Mouse (Mus musculus) liver, embryonic 11.5 days (tissue): ENCODE results near the gene Gm40193. TPM values are rescaled to one million over a fixed set of nuclear protein-coding genes. Genes with fewer than 3 reads are reported as not detected.
"Not testable (repeated sequence)": the region's sequence is repeated elsewhere in the genome, so short reads cannot be mapped to it uniquely, and the experiment has no call there.

Experiments used
- ATAC-seq: fragments of 200-750 bp; cut with Nextera tagmentation; replicated peaks from 2 replicates; pipeline ENCODE4 v1.8.0; 2017; ENCODE audit warnings: moderate number of reproducible peaks, mild to moderate bottlenecking, moderate TSS enrichment, moderate library complexity; ENCODE audit not compliant: low FRiP score
- DNase-seq: peaks from one replicate; pipeline ENCODE4 v3.0.0-alpha.2; 2017; ENCODE audit warnings: low spot score
- H3K27ac ChIP-seq: fragments of 300-500 bp; sonication (generic); 2 replicates; pipeline ENCODE4 v1.5.1; 2014; ENCODE audit warnings: mild to moderate bottlenecking, low read depth, low read length, control low read depth
- H3K27me3 ChIP-seq: fragments of 300-500 bp; sonication (generic); replicated peaks from 2 replicates; pipeline ENCODE4 v1.6.1; 2014; ENCODE audit warnings: low read length, mixed read lengths; ENCODE audit not compliant: control insufficient read depth, insufficient read depth
- H3K36me3 ChIP-seq: fragments of 300-500 bp; sonication (generic); 2 replicates; pipeline ENCODE4 v1.6.1; 2014; ENCODE audit warnings: mild to moderate bottlenecking, low read length, moderate library complexity, mixed read lengths; ENCODE audit not compliant: control insufficient read depth, insufficient read depth
- H3K4me1 ChIP-seq: fragments of 300-500 bp; sonication (generic); replicated peaks from 2 replicates; pipeline ENCODE4 v1.6.1; 2014; ENCODE audit warnings: low read length, mixed read lengths; ENCODE audit not compliant: control insufficient read depth, insufficient read depth
- H3K4me2 ChIP-seq: fragments of 300-500 bp; sonication (generic); 2 replicates; pipeline ENCODE4 v1.6.1; 2014; ENCODE audit warnings: mild to moderate bottlenecking, control low read depth, moderate library complexity
- H3K4me3 ChIP-seq: fragments of 300-500 bp; sonication (generic); 2 replicates; pipeline ENCODE4 v1.5.1; 2014; ENCODE audit warnings: low read depth, low read length, control low read depth
- H3K9ac ChIP-seq: fragments of 300-500 bp; sonication (generic); 2 replicates; pipeline ENCODE4 v1.6.1; 2014; ENCODE audit warnings: low read depth, low read length, control low read depth
- H3K9me3 ChIP-seq: fragments of 300-500 bp; sonication (generic); 2 replicates; pipeline ENCODE4 v1.6.1; 2016; ENCODE audit warnings: low read length, inconsistent platforms, mixed read lengths; ENCODE audit not compliant: control insufficient read depth
- WGBS: fragments of 180-500 bp; shearing (Covaris S2); extraction: QIAGEN DNeasy Blood & Tissue Kit; methylation state at CpG from one replicate; pipeline ENCODE4 v1.1.7; 2014; 5-methylcytosine and 5-hydroxymethylcytosine counted together
- polyA plus RNA-seq: library from polyadenylated mRNA; unstranded; fragments of >200 nt; fragmentation: Nextera tagmentation; extraction: Ambion mirVana; gene quantifications from 2 replicates; pipeline ENCODE4 v1.2.1, GENCODE M21; 2014

Gm40193 gene
- polyA plus RNA-seq, 1 experiment from 2014 or later: not detected

- Histone ChIP-seq H3K27ac (0 out of 2 replicates have a peak overlapping the region, but pooled peaks have one; percentile 2), H3K4me3 (no peak overlapping the region), H3K4me1 (peaks cover 35% of the 10 kb centered on the region), H3K4me2 (peak overlapping the region; percentile 15), H3K9me3 (no peaks in the 10 kb centered on the region), H3K36me3 (no peaks in the 10 kb centered on the region), H3K9ac (no peak overlapping the region), H3K27me3 (no peaks in the 10 kb centered on the region)
- WGBS: 45% methylated on average over 5 of the region's 5 CpGs
- DNase-seq (no peak), ATAC-seq (no peak; the same call in 1 of the 2 replicates)
Measured at GRCm38 (mm10) chr11:70572348-70572902, 39.7 kb upstream of the Gm40193 start.

GRCm38 (mm10) chr11:70571641-70572040 is 38.9 kb upstream of the Gm40193 start:
- Histone ChIP-seq H3K36me3 (no peaks in the 10 kb centered on the region), H3K9ac (no peak overlapping the region), H3K27ac (peak overlapping the region; percentile 28; the same call in 1 of the 2 replicates), H3K4me1 (peaks cover 35% of the 10 kb centered on the region), H3K4me3 (no peak overlapping the region), H3K27me3 (no peaks in the 10 kb centered on the region), H3K9me3 (no peaks in the 10 kb centered on the region), H3K4me2 (peak overlapping the region; percentile 15)
- WGBS: 85% methylated on average over 1 of the region's 1 CpGs
- no peak for ATAC-seq
- no peak for DNase-seq

- H3K4me1 ChIP-seq: peaks cover 38% of the 10 kb centered on the region
- not testable (repeated sequence) for H3K4me3 ChIP-seq, H3K27me3 ChIP-seq, DNase-seq, H3K27ac ChIP-seq, H3K4me2 ChIP-seq, H3K9ac ChIP-seq, H3K36me3 ChIP-seq, H3K9me3 ChIP-seq
- ATAC-seq: peak; percentile 78
- WGBS: 34% methylated on average over 1 of the region's 1 CpGs
Measured at GRCm38 (mm10) chr11:70570614-70571013, 37.9 kb upstream of the Gm40193 start.

GRCm38 (mm10) chr11:70566586-70566985 is 33.8 kb upstream of the Gm40193 start:
- Histone ChIP-seq H3K9me3 (no peaks in the 10 kb centered on the region), H3K9ac (no peak overlapping the region), H3K4me3 (no peak overlapping the region), H3K4me2 (no peak overlapping the region), H3K4me1 (peaks cover 42% of the 10 kb centered on the region), H3K27me3 (no peaks in the 10 kb centered on the region), H3K36me3 (no peaks in the 10 kb centered on the region), H3K27ac (no peak overlapping the region)
- no peak for DNase-seq
- no peak for ATAC-seq
- WGBS: 86% methylated on average over 7 of the region's 7 CpGs

DNA sequence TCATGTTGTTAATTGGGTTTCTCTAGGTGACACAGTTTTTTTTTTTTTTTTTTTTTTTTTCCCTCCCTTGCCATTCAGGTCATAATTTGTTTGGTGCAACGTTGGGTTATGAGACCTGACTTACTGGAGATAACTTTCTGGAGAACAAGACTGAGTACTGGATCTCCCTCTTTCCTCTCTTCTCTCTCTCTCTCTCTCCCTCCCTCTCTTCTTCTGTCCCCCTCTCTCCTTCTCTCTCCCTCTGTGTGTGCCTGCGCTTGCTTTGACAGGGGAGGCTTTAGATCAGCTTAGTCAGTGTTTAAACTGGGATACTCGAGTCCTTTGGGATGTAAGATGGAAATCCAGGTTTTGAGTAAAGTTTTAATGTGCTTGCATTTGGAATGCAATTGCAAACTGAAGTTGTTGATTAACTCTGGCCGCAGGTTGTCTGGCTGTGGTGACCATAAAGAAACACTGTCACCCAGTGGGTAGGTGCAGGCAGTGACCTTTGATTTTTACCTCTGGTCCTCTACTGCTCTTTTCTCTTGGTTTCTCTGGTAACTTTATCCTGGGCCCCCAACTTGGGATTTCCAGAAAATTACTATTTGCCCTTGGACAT is 31.6 kb upstream of the Gm40193 start:
- Histone ChIP-seq H3K9me3 (no peaks in the 10 kb centered on the region), H3K9ac (peak overlapping the region; percentile 84; the same call in 1 of the 2 replicates), H3K27ac (0 out of 2 replicates have a peak overlapping the region, but pooled peaks have one; percentile 80), H3K36me3 (no peaks in the 10 kb centered on the region), H3K27me3 (no peaks in the 10 kb centered on the region), H3K4me2 (peak overlapping the region; percentile 84), H3K4me3 (peak overlapping the region; percentile 84), H3K4me1 (peaks cover 24% of the 10 kb centered on the region)
- ATAC-seq: no peak
- WGBS: 40% methylated on average over 4 of the region's 4 CpGs
- DNase-seq: no peak

- Histone ChIP-seq H3K4me1 (peaks cover 23% of the 10 kb centered on the region), H3K4me2 (peak overlapping the region; percentile 84), H3K27me3 (no peaks in the 10 kb centered on the region), H3K27ac (peak overlapping the region; percentile 80), H3K9me3 (no peaks in the 10 kb centered on the region), H3K4me3 (peak overlapping the region; percentile 84), H3K36me3 (no peaks in the 10 kb centered on the region), H3K9ac (peak overlapping the region; percentile 84)
- peak; percentile 54 for DNase-seq
- no peak for ATAC-seq
- WGBS: 6% methylated on average over 25 of the region's 25 CpGs
Measured at GRCm38 (mm10) chr11:70563470-70564275, 30.9 kb upstream of the Gm40193 start.

GRCm38 (mm10) chr11:70562995-70563469 is 30.3 kb upstream of the Gm40193 start:
- Histone ChIP-seq H3K9ac (peak overlapping the region; percentile 84), H3K36me3 (no peaks in the 10 kb centered on the region), H3K4me3 (peak overlapping the region; percentile 84), H3K27me3 (no peaks in the 10 kb centered on the region), H3K4me2 (peak overlapping the region; percentile 84), H3K9me3 (no peaks in the 10 kb centered on the region), H3K4me1 (peaks cover 23% of the 10 kb centered on the region), H3K27ac (peak overlapping the region; percentile 80)
- DNase-seq (no peak), ATAC-seq (peak; percentile 13)
- WGBS: 0% methylated on average over 23 of the region's 31 CpGs

GRCm38 (mm10) chr11:70562287-70562994 is 29.7 kb upstream of the Gm40193 start, which contains the start of gene Mink1:
Gene Mink1 (plus strand): TSS chr11:70562881.
- peaks cover 23% of the 10 kb centered on the region for H3K4me1 ChIP-seq
- 1% methylated on average over 54 of the region's 57 CpGs for WGBS

More at GRCm38 (mm10) chr11:70562287-70562994, 29.7 kb upstream of the Gm40193 start, which contains the start of gene Mink1:
- Histone ChIP-seq H3K27me3 (no peaks in the 10 kb centered on the region), H3K27ac (peak within 1 kb of the TSS; percentile 80), H3K4me2 (peak within 1 kb of the TSS; percentile 84), H3K9me3 (no peaks in the 10 kb centered on the region), H3K4me3 (peak within 1 kb of the TSS; percentile 84), H3K9ac (peak within 1 kb of the TSS; percentile 84), H3K36me3 (no peaks in the 10 kb centered on the region)
- ATAC-seq (peak; percentile 84), DNase-seq (peak; percentile 87)
